Mouse (Mus musculus) hindbrain, embryonic 11.5 days (tissue): ENCODE results near the gene Dnajc27. TPM values are rescaled to one million over a fixed set of nuclear protein-coding genes. Genes with fewer than 3 reads are reported as not detected.

Source experiments
- ATAC-seq: fragments of 200-750 bp; cut with Nextera tagmentation; 2 replicates; pipeline ENCODE4 v1.8.0; 2017; ENCODE audit warnings: mild to moderate bottlenecking, moderate TSS enrichment, moderate library complexity; ENCODE audit not compliant: low FRiP score
- DNase-seq: peaks from one replicate; pipeline ENCODE4 v3.0.0-alpha.2; 2015; ENCODE audit warnings: low spot score
- H3K27ac ChIP-seq: fragments of 300-500 bp; sonication (generic); 2 replicates; pipeline ENCODE4 v1.5.1; 2014; ENCODE audit warnings: mild to moderate bottlenecking, low read depth, low read length
- H3K27me3 ChIP-seq: fragments of 300-500 bp; sonication (generic); 2 replicates; pipeline ENCODE4 v1.6.1; 2014; ENCODE audit warnings: mild to moderate bottlenecking, low read length, moderate library complexity, mixed read lengths; ENCODE audit not compliant: control insufficient read depth, insufficient read depth
- H3K36me3 ChIP-seq: fragments of 300-500 bp; sonication (generic); 2 replicates; pipeline ENCODE4 v1.6.1; 2014; ENCODE audit warnings: mild to moderate bottlenecking, low read length, moderate library complexity, mixed read lengths; ENCODE audit not compliant: control insufficient read depth, insufficient read depth
- H3K4me1 ChIP-seq: fragments of 300-500 bp; sonication (generic); replicated peaks from 2 replicates; pipeline ENCODE4 v1.6.1; 2014; ENCODE audit warnings: low read length, mixed read lengths; ENCODE audit not compliant: control insufficient read depth, insufficient read depth
- H3K4me2 ChIP-seq: fragments of 300-500 bp; sonication (generic); replicated peaks from 2 replicates; pipeline ENCODE4 v1.6.1; 2014; ENCODE audit warnings: mild to moderate bottlenecking, low read depth, low read length
- H3K4me3 ChIP-seq: fragments of 300-500 bp; sonication (generic); 2 replicates; pipeline ENCODE4 v1.5.1; 2014; ENCODE audit warnings: low read depth, low read length
- H3K9ac ChIP-seq: fragments of 300-500 bp; sonication (generic); 2 replicates; pipeline ENCODE4 v1.6.1; 2014; ENCODE audit warnings: low read depth, low read length
- H3K9me3 ChIP-seq: fragments of 300-500 bp; sonication (generic); 2 replicates; pipeline ENCODE4 v1.6.1; 2016; ENCODE audit warnings: low read length; ENCODE audit not compliant: control insufficient read depth
- WGBS: fragments of 180-500 bp; shearing (Covaris S2); extraction: QIAGEN DNeasy Blood & Tissue Kit; methylation state at CpG from one replicate; pipeline ENCODE4 v1.1.7; 2014; 5-methylcytosine and 5-hydroxymethylcytosine counted together
- polyA plus RNA-seq: library from polyadenylated mRNA; unstranded; fragments of >200 nt; fragmentation: Nextera tagmentation; extraction: Ambion mirVana; gene quantifications from 2 replicates; pipeline ENCODE4 v1.2.1, GENCODE M21; 2014

The Dnajc27 gene
- 8.6 and 9.8 TPM in 2 replicates for polyA plus RNA-seq

DNA sequence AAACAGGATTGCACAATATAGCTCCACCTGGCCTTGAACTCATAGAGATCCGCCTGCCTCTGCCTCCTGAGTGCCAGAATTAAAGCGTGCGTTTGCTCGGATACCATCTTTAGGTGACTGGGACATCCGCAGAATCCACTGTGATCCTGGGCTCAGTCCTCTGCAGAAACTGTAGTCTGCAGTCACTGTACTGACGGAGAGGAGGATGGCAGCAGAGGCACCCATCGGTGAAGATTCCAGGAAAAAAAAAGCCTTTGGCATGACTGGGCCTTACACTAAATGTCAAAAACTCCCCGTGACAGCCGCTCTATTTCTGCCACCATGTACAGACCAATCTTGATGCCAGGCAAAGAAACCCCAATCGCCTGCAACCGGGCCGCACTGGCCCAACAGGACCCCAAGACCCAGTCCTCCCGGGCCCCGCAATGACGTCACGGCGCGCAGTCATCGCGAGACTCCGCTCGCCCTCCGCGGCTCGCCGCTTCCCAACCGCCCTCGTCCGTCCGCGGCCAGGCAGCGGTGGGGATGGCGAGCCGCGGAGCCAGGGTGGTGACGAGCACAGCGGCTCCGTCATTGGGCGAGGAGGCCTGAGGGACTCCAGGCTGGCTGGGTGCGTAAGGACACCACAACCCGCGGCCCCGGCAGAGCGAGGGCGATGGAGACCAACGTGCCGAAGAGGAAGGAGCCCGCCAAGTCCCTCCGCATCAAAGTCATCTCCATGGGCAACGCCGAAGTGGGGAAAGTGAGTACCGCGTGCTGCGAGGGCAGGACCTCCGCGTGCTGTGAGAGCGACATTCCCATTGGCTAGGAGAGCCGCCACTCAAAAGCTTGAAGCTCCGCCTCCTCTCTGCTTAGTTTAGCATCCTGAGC, at the start of gene Dnajc27:
Dnajc27 (plus strand) TSS at position 452 of the 870 bp plus-strand sequence.
- Histone ChIP-seq H3K4me2 (peak within 1 kb of the TSS; percentile 51), H3K4me1 (no peaks in the 10 kb centered on the region; the same call in 1 of the 2 replicates), H3K27ac (peak within 1 kb of the TSS; percentile 92), H3K27me3 (no peaks in the 10 kb centered on the region), H3K4me3 (peak within 1 kb of the TSS; percentile 46), H3K9ac (peak within 1 kb of the TSS; percentile 71), H3K36me3 (no peaks in the 10 kb centered on the region), H3K9me3 (no peaks in the 10 kb centered on the region)
- DNase-seq (peak; percentile 97), ATAC-seq (peak; percentile 98)
- WGBS, result 6% methylated on average over 55 of the region's 59 CpGs

DNA sequence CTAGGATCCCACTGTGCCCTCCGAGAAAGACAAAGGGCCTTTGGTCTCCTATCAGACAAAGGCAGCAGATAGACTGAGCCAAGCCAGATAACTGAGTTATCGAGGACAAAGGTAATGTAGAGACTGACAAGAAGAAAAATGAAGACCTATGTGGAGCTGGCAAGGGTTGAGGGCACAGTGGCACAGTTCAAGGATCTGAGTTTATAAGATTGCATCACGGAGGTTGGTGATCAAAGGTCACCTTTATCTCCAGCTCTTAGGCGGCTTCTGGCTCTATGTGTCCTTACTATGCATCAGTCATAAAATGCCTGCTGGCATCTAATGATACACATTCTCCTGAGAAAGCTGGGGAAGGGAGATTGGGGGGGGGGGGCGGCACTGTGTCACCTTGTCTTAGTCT, 46.2 kb upstream of the Dnajc27 start:
- WGBS, result 90% methylated on average over 5 of the region's 5 CpGs
- Histone ChIP-seq H3K4me2 (no peak overlapping the region), H3K36me3 (no peaks in the 10 kb centered on the region), H3K27ac (no peak overlapping the region), H3K27me3 (no peaks in the 10 kb centered on the region), H3K4me3 (no peak overlapping the region), H3K4me1 (peaks cover 7% of the 10 kb centered on the region), H3K9me3 (no peaks in the 10 kb centered on the region), H3K9ac (no peak overlapping the region)
- DNase-seq, result no peak
- ATAC-seq, result no peak

DNA sequence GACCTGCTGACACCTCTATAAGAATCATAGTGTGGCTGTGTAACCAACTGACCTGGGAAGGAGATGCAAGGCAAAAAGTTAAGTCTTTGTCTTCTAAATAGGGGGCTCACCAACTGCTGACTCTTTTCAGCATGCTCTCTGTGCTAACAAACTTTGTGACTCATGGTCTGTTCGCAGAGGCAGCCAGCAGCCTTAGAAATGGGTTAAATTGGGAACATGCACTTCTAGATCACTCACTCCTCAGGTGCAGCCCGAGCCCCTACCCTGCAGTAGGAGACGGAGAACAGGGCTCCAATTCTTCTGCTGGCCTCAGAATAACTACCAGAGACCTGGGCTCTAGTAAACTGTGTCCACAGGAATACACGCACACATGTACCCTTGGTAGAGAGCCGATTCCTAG, 44.9 kb upstream of the Dnajc27 start:
- no peak for DNase-seq
- Histone ChIP-seq H3K4me3 (peak overlapping the region; percentile 83), H3K4me1 (peaks cover 7% of the 10 kb centered on the region), H3K27me3 (no peaks in the 10 kb centered on the region), H3K9me3 (no peaks in the 10 kb centered on the region), H3K4me2 (peak overlapping the region; percentile 72), H3K36me3 (no peaks in the 10 kb centered on the region), H3K9ac (peak overlapping the region; percentile 74), H3K27ac (no peak overlapping the region)
- no peak for ATAC-seq
- WGBS, result 29% methylated on average over 5 of the region's 5 CpGs

DNA sequence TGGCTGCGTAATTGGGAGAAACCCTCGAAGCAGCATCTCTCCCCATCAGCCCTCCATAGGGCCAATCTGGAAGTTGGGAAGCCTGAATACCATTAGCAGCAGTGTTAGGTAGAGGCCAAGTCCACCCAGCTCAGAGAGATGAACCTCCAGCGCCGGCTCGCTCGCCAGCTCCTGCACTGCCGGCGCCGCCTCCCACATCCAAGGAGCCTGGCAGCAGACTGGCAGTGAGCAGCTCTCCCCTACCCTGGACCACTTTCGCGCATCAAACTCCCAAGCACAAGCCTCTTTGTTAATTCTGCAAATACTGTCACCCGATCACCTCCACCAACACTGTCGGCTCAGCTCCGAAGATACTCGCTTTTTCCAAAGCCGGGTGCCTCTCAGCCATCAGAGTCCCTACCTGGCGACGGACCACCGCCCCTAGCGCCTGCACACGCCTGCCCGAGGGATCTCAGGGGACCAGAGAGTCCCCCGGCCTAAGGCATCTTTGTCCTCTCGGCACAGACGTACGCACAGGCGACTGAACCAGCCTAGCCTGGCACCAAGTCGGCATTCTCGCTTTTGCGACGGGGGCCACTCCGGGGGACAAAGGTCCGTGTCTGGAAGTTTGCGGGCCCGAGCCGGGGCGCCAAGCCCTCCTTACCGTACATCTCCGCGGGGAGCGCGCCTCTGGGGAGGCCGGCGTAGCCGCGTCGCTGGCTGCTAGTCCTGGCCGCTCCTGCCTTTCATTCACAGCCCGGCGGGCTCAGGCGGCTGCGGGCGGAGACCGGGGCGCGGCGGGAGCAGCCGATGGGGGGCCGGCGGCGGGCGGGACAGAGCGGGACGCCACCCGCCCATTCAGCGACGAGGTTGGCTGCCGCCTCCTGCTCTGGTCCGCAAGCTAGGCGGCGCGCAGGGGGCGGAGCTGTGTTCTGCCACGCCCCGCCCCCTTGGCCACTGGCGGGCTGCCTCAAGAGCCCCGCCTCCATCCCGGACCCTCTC, 44.0 kb upstream of the Dnajc27 start, which contains the start of gene Efr3b:
Efr3b (minus strand) TSS at position 855 of the 981 bp plus-strand sequence.
- H3K9ac ChIP-seq, result peak within 1 kb of the TSS; percentile 74
- DNase-seq, result peak; percentile 96
- H3K9me3 ChIP-seq, result no peaks in the 10 kb centered on the region
- H3K4me2 ChIP-seq, result peak within 1 kb of the TSS; percentile 72
- peak within 1 kb of the TSS; percentile 83 for H3K4me3 ChIP-seq
- under 1% methylated on average over 75 of the region's 78 CpGs for WGBS
- H3K36me3 ChIP-seq, result no peaks in the 10 kb centered on the region
- no peaks in the 10 kb centered on the region for H3K27me3 ChIP-seq
- peak; percentile 96 for ATAC-seq
- H3K4me1 ChIP-seq, result peaks cover 7% of the 10 kb centered on the region
- peak within 1 kb of the TSS; percentile 61; the same call in 1 of the 2 replicates for H3K27ac ChIP-seq

DNA sequence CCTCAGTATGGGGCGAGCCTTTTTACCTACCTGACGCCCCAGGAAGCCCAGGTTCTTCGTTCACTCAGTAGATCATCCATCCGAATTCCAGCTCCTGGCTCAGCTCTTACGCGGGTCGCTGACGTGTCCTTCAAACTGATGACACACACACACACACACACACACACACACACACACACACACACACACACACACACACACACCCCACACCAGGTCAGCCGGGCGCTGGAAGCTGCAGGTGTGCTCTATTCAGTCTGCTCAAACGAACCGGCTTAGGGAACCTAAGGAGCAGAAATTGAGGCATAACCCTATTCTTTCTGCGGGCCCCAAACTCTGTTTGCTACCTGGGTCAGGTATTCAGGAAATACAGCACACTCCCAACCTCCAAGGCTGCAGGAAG, 43.3 kb upstream of the Dnajc27 start:
- no peak overlapping the region for H3K27ac ChIP-seq
- H3K27me3 ChIP-seq, result no peaks in the 10 kb centered on the region
- no peaks in the 10 kb centered on the region for H3K36me3 ChIP-seq
- peak overlapping the region; percentile 83 for H3K4me3 ChIP-seq
- ATAC-seq (no peak), DNase-seq (no peak)
- no peak overlapping the region for H3K9ac ChIP-seq
- H3K9me3 ChIP-seq, result no peaks in the 10 kb centered on the region
- under 1% methylated on average over 13 of the region's 13 CpGs for WGBS
- H3K4me2 ChIP-seq, result peak overlapping the region; percentile 72
- H3K4me1 ChIP-seq, result peaks cover 7% of the 10 kb centered on the region

DNA sequence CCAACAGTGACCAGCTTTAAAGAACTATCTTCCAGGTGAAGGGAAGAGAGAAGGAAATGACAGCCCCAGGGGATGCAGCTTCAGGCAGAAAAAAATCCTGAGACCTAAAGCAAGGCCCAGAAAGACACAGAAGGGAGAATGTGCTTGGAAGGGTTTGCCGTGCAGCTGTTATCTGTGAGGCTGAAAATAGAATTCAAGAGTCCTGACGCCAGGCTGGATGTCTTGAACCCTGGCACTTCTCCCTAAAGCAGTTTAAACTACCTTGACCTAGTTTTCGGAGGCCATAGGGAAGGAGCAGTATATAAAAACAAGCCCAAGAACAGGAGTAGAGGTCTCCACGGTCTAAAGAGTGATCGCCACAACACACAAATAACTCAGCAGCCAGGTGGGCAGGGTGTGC, 40.0 kb upstream of the Dnajc27 start:
- Histone ChIP-seq H3K4me2 (no peak overlapping the region), H3K4me1 (peaks cover 5% of the 10 kb centered on the region; the same call in 1 of the 2 replicates), H3K4me3 (no peak overlapping the region), H3K36me3 (no peaks in the 10 kb centered on the region), H3K9me3 (no peaks in the 10 kb centered on the region), H3K27me3 (no peaks in the 10 kb centered on the region), H3K9ac (no peak overlapping the region), H3K27ac (no peak overlapping the region)
- DNase-seq (no peak), ATAC-seq (no peak)
- WGBS, result 81% methylated on average over 5 of the region's 5 CpGs

DNA sequence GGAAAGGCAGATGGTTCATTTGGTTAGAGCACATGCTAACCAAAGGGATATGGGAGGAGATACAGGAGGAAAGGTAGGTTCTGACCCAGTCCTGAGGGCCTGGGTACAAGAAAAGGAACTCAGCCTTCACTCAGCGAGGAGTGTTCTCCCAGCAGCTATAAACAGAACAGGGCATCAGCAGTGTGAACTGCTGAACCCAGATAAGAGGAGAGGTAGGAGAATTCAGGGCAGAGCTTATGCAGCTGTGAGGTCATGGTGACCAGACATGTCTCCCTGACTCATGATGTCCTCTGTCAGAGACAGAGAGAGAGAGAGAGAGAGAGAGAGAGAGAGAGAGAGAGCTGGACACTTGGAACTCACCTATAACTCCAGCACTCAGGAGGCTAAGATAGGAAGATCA, 36.4 kb upstream of the Dnajc27 start:
- H3K27me3 ChIP-seq, result no peaks in the 10 kb centered on the region
- no peak overlapping the region for H3K27ac ChIP-seq
- DNase-seq, result no peak
- H3K9me3 ChIP-seq, result no peaks in the 10 kb centered on the region
- H3K4me1 ChIP-seq, result no peaks in the 10 kb centered on the region
- 87% methylated on average over 1 of the region's 1 CpGs for WGBS
- ATAC-seq, result no peak
- H3K4me3 ChIP-seq, result no peak overlapping the region
- H3K4me2 ChIP-seq, result no peak overlapping the region
- no peak overlapping the region for H3K9ac ChIP-seq
- no peaks in the 10 kb centered on the region for H3K36me3 ChIP-seq

DNA sequence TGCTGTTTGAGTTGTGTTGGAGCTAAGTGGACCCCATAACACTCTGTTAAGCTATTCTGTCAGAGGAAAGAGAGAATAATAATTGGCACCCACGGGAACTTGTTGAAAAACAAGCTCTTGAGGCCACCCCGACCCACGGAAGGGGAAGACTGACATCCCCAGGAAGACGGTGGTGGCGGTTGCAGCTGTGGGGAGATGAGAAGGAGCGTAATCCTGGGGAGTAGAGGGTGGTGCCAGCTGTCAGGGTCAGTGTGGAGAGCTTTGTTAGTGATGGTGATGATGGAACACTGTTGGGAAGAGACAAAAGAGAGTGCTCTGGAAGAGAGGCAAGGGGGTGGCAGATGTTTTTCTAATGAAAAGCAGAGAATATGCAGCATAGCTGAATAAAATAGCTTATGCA, 34.4 kb upstream of the Dnajc27 start:
- no peak for ATAC-seq
- no peak for DNase-seq
- no peak overlapping the region for H3K4me3 ChIP-seq
- H3K9me3 ChIP-seq, result no peaks in the 10 kb centered on the region
- H3K9ac ChIP-seq, result no peak overlapping the region
- H3K27ac ChIP-seq, result no peak overlapping the region
- no peaks in the 10 kb centered on the region for H3K4me1 ChIP-seq
- 29% methylated on average over 6 of the region's 6 CpGs for WGBS
- no peak overlapping the region for H3K4me2 ChIP-seq
- no peaks in the 10 kb centered on the region for H3K36me3 ChIP-seq
- no peaks in the 10 kb centered on the region for H3K27me3 ChIP-seq
